Mouse (Mus musculus) hindbrain, postnatal 0 days (tissue): ENCODE data around the gene Ell2. TPM values are rescaled to one million over a fixed set of nuclear protein-coding genes. Genes with fewer than 3 reads are reported as not detected.

Experiments
- ATAC-seq: fragments of 200-750 bp; cut with Nextera tagmentation; 2 replicates; pipeline ENCODE4 v1.8.0; 2017; ENCODE audit warnings: mild to moderate bottlenecking, moderate TSS enrichment, moderate library complexity
- DNase-seq: peaks from one replicate; pipeline ENCODE4 v3.0.0-alpha.2; 2015; ENCODE audit warnings: low spot score
- H3K27ac ChIP-seq: fragments of 300-500 bp; sonication (generic); 2 replicates; pipeline ENCODE4 v1.5.1; 2014; ENCODE audit warnings: mild to moderate bottlenecking
- H3K27me3 ChIP-seq: fragments of 300-500 bp; sonication (generic); 2 replicates; pipeline ENCODE4 v1.6.1; 2014; ENCODE audit warnings: low read length, mixed read lengths; ENCODE audit not compliant: insufficient read depth
- H3K36me3 ChIP-seq: fragments of 300-500 bp; sonication (generic); 2 replicates; pipeline ENCODE4 v1.6.1; 2014; ENCODE audit warnings: low read length, mixed read lengths; ENCODE audit not compliant: insufficient read depth
- H3K4me1 ChIP-seq: fragments of 300-500 bp; sonication (generic); 2 replicates; pipeline ENCODE4 v1.6.1; 2014; ENCODE audit warnings: antibody characterized with exemption, low read length, mixed read lengths; ENCODE audit not compliant: insufficient read depth
- H3K4me2 ChIP-seq: fragments of 300-500 bp; sonication (generic); 2 replicates; pipeline ENCODE4 v1.6.1; 2014; ENCODE audit warnings: low read depth, mild to moderate bottlenecking, low read length, moderate library complexity, mixed read lengths
- H3K4me3 ChIP-seq: fragments of 300-500 bp; sonication (generic); 2 replicates; pipeline ENCODE4 v1.5.1; 2014; ENCODE audit warnings: low read length
- H3K9ac ChIP-seq: fragments of 300-500 bp; sonication (generic); replicated peaks from 2 replicates; pipeline ENCODE4 v1.6.1; 2014; ENCODE audit warnings: mild to moderate bottlenecking, low read length, moderate library complexity, mixed read lengths
- H3K9me3 ChIP-seq: fragments of 300-500 bp; sonication (generic); 2 replicates; pipeline ENCODE4 v1.6.1; 2016; ENCODE audit warnings: low read length, mixed read lengths
- CTCF ChIP-seq: IDR thresholded peaks from 2 replicates; pipeline ENCODE4 v1.5.1; 2016; ENCODE audit warnings: antibody characterized with exemption, control low read depth, low read depth
- WGBS: fragments of 180-500 bp; shearing (Covaris S2); extraction: QIAGEN DNeasy Blood & Tissue Kit; methylation state at CpG from one replicate; pipeline ENCODE4 v1.1.7; 2014; 5-methylcytosine and 5-hydroxymethylcytosine counted together
- polyA plus RNA-seq: library from polyadenylated mRNA; unstranded; fragments of >200 nt; fragmentation: Nextera tagmentation; extraction: Ambion mirVana; gene quantifications from 2 replicates; pipeline ENCODE4 v1.2.1, GENCODE M21; 2015
- total RNA-seq: library from RNA; depleted of rRNA; stranded (reverse); fragments of >200 nt; gene quantifications from 2 replicates; pipeline ENCODE4 v1.2.3, GENCODE M21; 2014

The Ell2 gene
- total and polyA plus RNA-seq, 2 experiments from 2014 or later, result 2.1 to 2.6 TPM

DNA sequence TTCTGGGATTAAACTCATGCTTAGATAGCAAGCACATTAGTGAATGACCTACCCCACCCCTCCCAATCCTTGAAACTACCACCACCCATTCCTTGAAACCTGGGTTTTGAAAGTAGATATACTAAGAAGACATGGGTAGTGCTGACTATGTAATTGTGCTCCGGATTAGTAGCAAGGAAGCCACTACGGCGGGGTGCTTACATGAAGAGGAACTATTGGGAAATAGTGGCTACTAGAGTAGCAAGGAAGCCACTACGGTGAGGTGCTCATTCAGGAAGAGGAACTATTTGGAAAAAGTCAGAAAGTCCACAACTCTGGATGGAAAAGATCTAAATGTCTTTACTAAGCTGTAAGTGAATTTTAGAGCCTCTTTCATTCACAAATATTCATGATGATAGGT is 81.6 kb downstream of the Ell2 start:
- Histone ChIP-seq H3K4me1 (no peaks in the 10 kb centered on the region), H3K9ac (no peak overlapping the region), H3K27ac (no peak overlapping the region), H3K4me2 (no peak overlapping the region), H3K9me3 (no peaks in the 10 kb centered on the region), H3K27me3 (no peaks in the 10 kb centered on the region), H3K4me3 (no peak overlapping the region), H3K36me3 (no peaks in the 10 kb centered on the region)
- no peak for TF ChIP-seq CTCF
- DNase-seq (no peak), ATAC-seq (no peak)
- WGBS, result 94% methylated on average over 4 of the region's 4 CpGs

- Histone ChIP-seq H3K9me3 (no peaks in the 10 kb centered on the region), H3K4me2 (no peak overlapping the region), H3K9ac (no peak overlapping the region), H3K4me3 (no peak overlapping the region), H3K36me3 (no peaks in the 10 kb centered on the region), H3K27me3 (no peaks in the 10 kb centered on the region), H3K4me1 (no peaks in the 10 kb centered on the region), H3K27ac (no peak overlapping the region)
- 84% methylated on average over 2 of the region's 2 CpGs for WGBS
- no peak for TF ChIP-seq CTCF
- DNase-seq (no peak), ATAC-seq (no peak)
Measured at GRCm38 (mm10) chr13:75789061-75789834, 82.7 kb downstream of the Ell2 start.

- 81% methylated on average over 1 of the region's 1 CpGs for WGBS
- no peaks in the 10 kb centered on the region for H3K9me3 ChIP-seq
Measured at GRCm38 (mm10) chr13:75790550-75791205, 84.1 kb downstream of the Ell2 start.

DNA sequence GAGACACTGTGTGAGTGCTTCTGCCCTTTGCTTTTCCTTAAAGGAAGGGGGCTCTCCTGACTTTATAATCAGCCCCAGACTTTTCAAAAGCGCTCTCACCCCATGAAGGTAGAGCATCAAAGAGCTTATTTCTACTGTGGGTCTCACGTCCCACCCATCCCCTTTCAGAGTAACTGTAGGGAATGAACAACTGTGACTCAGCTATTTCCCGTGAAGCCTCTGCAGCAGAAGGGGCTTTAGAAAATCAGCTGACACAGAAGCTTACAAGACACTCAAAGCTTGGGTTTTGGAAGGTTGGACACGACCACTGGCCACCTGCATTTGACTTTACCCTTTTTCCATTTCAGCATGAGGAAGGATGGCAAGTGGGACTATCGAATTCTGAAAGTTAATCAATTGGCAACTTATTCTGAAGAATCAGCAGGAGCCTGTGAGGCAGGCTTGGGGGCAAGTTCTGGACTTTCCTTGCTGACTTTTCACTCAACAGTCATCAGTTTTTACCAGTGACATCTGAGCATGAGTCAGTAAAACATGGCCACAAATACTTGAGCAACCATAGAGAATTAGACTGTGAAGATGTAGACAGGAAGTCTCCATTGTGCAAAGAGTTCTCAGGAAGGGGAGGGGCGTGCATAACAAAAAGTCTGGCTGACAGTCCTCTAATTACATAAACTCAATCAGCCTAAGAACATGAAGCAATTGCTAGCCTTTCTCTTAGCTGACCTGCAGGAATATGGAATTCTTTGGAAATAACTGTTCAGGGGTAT is 87.5 kb downstream of the Ell2 start:
- Histone ChIP-seq H3K4me2 (no peak overlapping the region), H3K4me3 (no peak overlapping the region)
- no peak for ATAC-seq

More at GRCm38 (mm10) chr13:75790550-75791205, 84.1 kb downstream of the Ell2 start:
- no peak for DNase-seq
- Histone ChIP-seq H3K27ac (no peak overlapping the region), H3K4me1 (no peaks in the 10 kb centered on the region), H3K4me3 (no peak overlapping the region), H3K36me3 (no peaks in the 10 kb centered on the region), H3K27me3 (no peaks in the 10 kb centered on the region), H3K9ac (no peak overlapping the region), H3K4me2 (no peak overlapping the region)
- ATAC-seq, result no peak
- no peak for TF ChIP-seq CTCF

GRCm38 (mm10) chr13:75797369-75798141 is 91.0 kb downstream of the Ell2 start:
- Histone ChIP-seq H3K9ac (no peak overlapping the region), H3K4me1 (no peaks in the 10 kb centered on the region)

More for the DNA sequence above, 87.5 kb downstream of the Ell2 start:
- DNase-seq, result no peak
- H3K9ac ChIP-seq, result no peak overlapping the region
- H3K4me1 ChIP-seq, result no peaks in the 10 kb centered on the region
- 71% methylated on average over 6 of the region's 6 CpGs for WGBS
- H3K9me3 ChIP-seq, result no peaks in the 10 kb centered on the region
- H3K36me3 ChIP-seq, result no peaks in the 10 kb centered on the region
- TF ChIP-seq CTCF, result no peak
- no peak overlapping the region for H3K27ac ChIP-seq
- no peaks in the 10 kb centered on the region for H3K27me3 ChIP-seq

More at GRCm38 (mm10) chr13:75797369-75798141, 91.0 kb downstream of the Ell2 start:
- peak; percentile 100 for TF ChIP-seq CTCF
- Histone ChIP-seq H3K4me2 (peak overlapping the region; percentile 43), H3K4me3 (peak overlapping the region; percentile 11; the same call in 1 of the 2 replicates), H3K27me3 (no peaks in the 10 kb centered on the region), H3K27ac (no peak overlapping the region), H3K9me3 (no peaks in the 10 kb centered on the region), H3K36me3 (no peaks in the 10 kb centered on the region)
- DNase-seq, result peak; percentile 90
- WGBS, result 26% methylated on average over 18 of the region's 18 CpGs
- peak; percentile 97 for ATAC-seq
